Mouse (Mus musculus) kidney, postnatal 10 days (tissue): Measurements from ENCODE around the gene Fbxo44.
A peak's percentile ranks its signal among the peaks of the same experiment; 100 is the strongest.

Source experiments
- DNase-seq: peaks from one replicate; pipeline ENCODE4 v3.0.0; 2021; ENCODE audit warnings: mixed read lengths

The Fbxo44 gene

DNA sequence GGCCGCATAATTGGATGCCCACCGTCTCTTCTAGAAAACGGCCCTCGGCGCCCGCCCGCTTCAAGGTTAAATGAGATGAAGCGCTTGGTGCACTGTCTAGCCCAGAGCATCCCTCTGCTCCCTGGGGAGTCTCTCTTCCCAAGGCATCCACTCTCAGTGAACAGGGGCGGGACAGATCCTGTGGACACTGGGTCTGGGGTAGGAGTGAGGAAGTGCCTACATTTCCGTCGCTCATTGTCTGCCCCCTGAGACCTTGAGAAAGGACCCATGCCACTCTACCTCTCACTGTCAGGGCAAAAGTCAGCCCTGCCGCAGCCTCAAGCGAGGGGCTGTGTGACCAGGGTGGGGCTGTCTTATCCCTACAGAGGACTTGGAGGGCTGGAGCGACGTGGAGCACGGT, 4.2 kb upstream of the Fbxo44 start:
- no peak for DNase-seq

- DNase-seq, result peak; percentile 86
Observed at GRCm38 (mm10) chr4:148164002-148164439, 3.7 kb upstream of the Fbxo44 start.

- DNase-seq, result peak; percentile 96
Observed at GRCm38 (mm10) chr4:148159544-148160435, 492 bp downstream of the Fbxo44 start.

- DNase-seq, result no peak
Observed at GRCm38 (mm10) chr4:148158436-148159348, 1.6 kb downstream of the Fbxo44 start.

- peak; percentile 68 for DNase-seq
Observed at GRCm38 (mm10) chr4:148154982-148155381, 5.3 kb downstream of the Fbxo44 start.

DNA sequence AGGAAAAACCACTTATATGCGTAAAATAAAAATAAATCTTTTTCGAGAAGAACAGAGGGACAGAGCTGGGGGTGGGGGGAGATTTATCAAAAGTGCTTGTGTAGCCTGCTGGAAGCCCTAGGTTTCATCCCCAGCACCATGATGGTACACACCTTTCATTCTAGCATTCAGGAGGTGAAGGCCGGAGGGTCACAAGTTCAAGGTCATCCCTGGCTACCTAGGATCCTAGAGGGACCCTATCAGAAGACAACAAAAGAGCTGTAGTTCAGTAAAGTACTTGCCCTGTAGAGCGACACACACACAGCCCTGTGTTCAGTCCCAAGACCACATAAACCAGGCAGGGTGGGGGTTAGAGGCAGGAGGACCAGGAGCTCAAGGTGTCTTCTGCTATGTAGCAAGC, 6.3 kb downstream of the Fbxo44 start:
- no peak for DNase-seq

- DNase-seq, result no peak
Observed at GRCm38 (mm10) chr4:148152547-148152946, 7.7 kb downstream of the Fbxo44 start.

GRCm38 (mm10) chr4:148151267-148152168, 8.8 kb downstream of the Fbxo44 start, which contains the start of gene Fbxo6:
Fbxo6 (minus strand) TSS chr4:148152140.
- DNase-seq, result peak; percentile 92

DNA sequence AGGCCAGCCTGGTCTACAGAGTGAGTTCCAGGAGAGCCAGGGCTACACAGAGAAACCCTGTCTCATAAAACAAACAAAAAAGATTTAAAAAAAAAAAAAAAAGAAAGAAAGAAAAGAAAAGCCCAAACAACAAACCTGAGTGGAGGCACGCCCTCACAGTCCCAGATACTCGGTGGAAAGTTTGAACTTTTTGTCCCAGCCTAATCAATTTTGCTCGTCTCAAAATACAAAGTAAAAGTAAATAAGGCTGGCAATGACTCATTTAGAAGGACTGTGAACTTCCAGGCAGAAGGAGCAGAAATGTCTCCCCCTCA, 9.4 kb downstream of the Fbxo44 start:
- no peak for DNase-seq

- DNase-seq, result no peak
Observed at GRCm38 (mm10) chr4:148150242-148150641, 10.0 kb downstream of the Fbxo44 start.

DNA sequence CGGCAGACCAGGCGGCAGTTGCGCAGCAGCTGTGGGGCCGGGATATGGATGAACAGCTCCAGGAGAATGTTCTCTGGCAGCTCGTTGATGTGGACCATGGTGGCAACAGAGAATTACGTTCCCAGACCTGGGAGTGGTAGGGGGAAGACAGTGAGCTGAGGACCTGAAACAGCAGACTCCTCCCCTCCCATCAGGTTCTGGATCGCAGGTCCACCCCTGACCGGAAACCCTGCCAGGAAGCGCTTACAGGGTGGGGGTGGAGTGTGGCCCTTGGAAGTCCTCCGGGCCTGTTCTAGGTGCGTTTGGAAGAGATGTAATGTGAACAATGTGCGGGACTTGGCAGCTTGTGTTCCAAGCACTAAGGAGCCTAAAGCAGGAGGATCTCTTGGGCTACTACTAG, 10.7 kb downstream of the Fbxo44 start:
- DNase-seq, result no peak

- no peak for DNase-seq
Observed at GRCm38 (mm10) chr4:148147714-148148113, 12.6 kb downstream of the Fbxo44 start.

DNA sequence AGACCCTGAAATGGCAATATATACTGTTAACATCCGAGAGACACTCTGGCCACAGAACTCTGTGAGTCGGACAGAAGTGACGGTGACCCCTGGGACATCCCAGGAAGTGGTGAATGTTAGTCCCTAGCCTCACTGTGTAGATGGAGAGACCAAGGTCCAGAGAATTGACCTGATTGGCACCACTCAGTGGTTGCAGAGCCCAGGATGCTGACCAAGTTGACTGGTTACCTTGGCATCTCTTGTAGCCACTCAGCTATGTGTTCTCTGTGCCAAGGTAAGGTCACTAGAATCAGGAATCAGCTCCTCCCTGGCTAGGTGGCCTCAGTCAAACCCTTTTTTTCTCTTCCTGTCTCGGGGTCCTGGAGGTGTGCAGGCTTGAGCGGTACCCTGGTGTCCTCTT, 16.6 kb downstream of the Fbxo44 start:
- DNase-seq, result no peak

DNA sequence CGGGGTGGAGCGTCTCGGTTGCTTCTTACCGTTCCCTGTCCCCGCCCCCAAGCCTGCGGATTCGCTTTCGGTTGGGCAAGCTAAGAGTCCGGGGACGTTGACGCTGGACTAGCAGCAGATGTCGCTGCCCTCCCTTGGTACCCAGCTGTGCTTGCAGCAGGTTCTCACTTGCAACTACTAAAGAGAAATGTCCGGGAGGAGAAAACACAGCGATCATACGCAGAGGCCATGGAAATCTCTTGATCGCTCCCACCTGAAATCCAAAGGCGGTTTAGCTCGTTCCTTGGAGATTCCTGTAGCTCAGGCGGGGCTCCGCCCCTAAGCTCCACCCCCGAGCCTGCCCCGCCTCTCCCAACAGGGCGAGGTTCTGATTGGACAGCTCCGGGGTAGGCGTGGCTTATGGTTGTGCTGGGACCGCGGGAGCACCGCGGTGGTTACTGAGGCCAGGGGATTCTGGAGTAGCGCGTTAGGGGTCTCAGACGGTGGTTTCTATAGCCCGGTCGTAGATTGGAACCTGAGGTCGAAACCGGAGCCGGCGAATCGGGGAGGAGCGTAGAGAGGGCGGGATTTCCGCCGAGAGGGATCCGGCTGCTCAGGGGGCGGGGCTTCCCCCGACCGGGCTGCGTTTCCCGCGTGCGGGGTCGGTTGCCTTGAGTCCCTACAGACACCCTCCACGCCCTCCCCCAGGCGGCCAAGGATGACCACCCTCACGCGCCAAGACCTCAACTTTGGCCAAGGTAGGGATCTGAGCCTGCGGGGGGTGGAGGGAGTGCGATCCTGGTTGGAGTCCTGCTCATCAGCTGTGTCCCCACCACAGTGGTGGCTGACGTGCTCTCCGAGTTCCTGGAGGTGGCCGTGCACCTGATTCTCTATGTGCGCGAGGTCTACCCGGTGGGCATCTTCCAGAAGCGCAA, 19.9 kb downstream of the Fbxo44 start:
- DNase-seq, result peak; percentile 95

DNA sequence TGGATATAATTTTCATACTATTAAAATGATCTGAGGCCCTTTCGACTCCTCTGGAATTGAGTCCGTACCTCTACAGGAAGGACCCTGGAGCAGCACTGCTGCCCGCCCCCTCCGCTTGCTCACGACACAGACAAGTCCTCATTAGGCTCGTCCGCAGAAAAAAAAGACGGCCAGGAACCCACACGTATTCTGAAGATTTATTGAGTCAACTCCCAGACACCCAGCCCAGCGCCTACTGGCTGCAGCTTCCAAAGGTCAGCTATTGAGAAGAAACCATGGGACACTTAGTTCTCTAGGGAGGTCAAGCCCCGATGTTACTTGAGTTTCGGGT, 20.6 kb downstream of the Fbxo44 start:
- no peak for DNase-seq

DNA sequence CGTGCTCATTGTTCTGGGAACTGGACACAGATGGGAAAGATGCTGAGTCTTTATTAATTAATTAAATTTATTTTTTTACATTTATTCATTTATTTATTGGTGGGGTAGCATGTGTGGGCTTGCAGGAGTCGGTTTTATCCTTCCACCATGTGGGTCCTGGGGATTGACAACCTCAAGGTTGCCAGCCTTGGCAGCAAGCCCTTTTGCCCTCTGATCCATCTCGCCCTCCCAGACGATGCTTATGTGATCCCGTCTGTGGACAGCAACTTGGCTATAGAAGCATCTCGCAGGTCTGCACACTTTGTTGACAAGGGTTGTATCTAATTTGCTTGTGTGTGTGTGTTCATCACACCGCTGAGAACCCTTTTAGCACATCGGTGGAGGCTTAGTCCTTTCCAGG, 22.8 kb downstream of the Fbxo44 start:
- no peak for DNase-seq

GRCm38 (mm10) chr4:148134988-148135387, 25.3 kb downstream of the Fbxo44 start:
- no peak for DNase-seq

DNA sequence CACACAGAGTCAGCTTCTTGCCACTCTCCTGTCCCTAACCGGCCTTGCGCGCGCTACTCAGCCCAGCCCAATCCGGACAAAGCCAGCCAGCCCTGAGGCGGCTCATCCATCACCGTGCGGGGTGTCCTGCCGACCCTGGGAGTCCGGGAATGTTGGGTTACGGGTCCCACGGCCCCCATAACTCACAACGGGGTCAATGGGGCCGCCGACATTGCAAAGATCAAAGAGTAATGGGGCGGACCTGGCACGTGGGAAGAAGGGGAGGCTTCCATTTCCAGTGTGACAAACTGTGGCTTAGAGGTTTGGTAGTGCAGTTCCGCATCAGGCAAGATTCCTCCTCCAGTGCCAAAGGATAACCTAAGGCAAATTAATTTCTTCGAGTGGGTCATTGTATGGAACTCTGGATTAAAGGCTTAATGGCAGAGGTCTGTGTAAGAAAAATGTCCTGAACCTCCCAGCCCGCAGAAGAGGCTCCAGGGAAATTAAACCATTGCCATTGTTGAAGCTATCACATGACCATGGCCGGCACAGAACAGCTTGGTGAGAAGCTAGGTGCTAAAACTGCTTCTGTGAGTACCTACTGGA, 28.7 kb downstream of the Fbxo44 start:
- peak; percentile 46 for DNase-seq

GRCm38 (mm10) chr4:148130561-148131413, 29.5 kb downstream of the Fbxo44 start, which contains the start of gene Draxin:
Draxin (minus strand) TSS chr4:148130698.
- DNase-seq, result peak; percentile 78

DNA sequence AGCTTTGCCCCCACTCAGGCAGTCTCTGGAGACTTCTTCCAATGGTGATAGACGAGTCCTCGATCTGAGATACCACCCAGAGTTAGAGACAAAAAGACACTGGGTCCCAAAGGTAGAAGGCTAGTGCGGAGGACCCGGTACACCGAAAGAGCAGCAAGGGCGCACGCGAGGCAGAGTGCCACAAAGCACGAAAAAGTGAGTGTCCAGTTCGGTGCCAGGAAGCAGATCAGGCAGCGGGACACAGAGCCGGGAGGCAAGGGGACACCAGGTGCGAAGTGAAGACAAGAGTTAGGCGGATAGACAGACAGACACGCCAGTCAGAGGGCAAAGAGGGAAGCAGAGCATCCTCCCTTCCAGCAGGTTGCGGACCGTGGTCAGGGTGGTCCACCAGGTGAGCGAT, 30.1 kb downstream of the Fbxo44 start, which contains the start of gene Mad2l2:
Gene Mad2l2, plus strand, starts transcription at position 252 of the 400 bp plus-strand sequence.
- no peak for DNase-seq
